Mouse (Mus musculus) megakaryocyte, embryonic 14.5 days (primary cell): ENCODE measurements around the gene Snx3. TPM values are rescaled to one million over a fixed set of nuclear protein-coding genes. Genes with fewer than 3 reads are reported as not detected.

Experiments used
- H3K27me3 ChIP-seq: replicated peaks from 2 replicates; pipeline ENCODE3; 2012; ENCODE audit warnings: inconsistent platforms
- H3K36me3 ChIP-seq: replicated peaks from 2 replicates; pipeline ENCODE3; 2012; ENCODE audit warnings: low read length, inconsistent platforms, mixed read lengths
- H3K4me1 ChIP-seq: 2 replicates; pipeline ENCODE4 v1.6.1; 2012; ENCODE audit warnings: inconsistent platforms
- H3K4me3 ChIP-seq: replicated peaks from 2 replicates; pipeline ENCODE3; 2012; ENCODE audit warnings: moderate library complexity, mild to moderate bottlenecking, inconsistent platforms
- H3K9me3 ChIP-seq: 2 replicates; pipeline ENCODE4 v1.6.1; 2012; ENCODE audit warnings: inconsistent platforms
- FLI1 ChIP-seq: IDR thresholded peaks from 2 replicates; pipeline ENCODE4 v1.6.1; 2012; ENCODE audit warnings: low read length, inconsistent platforms, mixed read lengths
- GATA1 ChIP-seq: IDR thresholded peaks from 3 replicates; pipeline ENCODE4 v1.6.1; 2012; ENCODE audit warnings: mixed read lengths, low read length, inconsistent platforms, borderline replicate concordance
- polyA plus RNA-seq: library from polyadenylated mRNA; stranded (reverse); fragments of >175 nt; gene quantifications from 2 replicates; pipeline ENCODE4 v1.2.3, GENCODE M21; 2012; ENCODE audit warnings: low replicate concordance; ENCODE audit not compliant: insufficient read depth

Snx3 gene
- polyA plus RNA-seq, 1 experiment, result 278 TPM

DNA sequence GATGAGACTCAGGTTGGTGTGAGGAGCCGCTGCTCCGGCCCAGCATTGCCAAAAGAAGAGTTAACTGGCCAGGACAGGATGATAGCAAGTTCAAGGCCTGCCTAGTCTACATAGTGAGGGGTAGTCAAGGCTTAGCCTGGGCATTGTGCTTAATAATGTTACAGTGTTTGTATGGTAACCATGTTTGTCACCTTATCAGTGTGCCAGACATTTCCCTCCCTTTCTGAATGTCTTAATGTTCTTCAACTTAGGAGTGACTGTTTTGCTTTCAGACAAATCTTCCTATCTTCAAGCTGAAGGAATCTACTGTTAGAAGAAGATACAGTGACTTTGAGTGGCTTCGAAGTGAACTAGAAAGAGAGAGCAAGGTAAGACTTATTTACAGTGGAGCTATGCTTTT, 23.9 kb downstream of the Snx3 start:
- Histone ChIP-seq H3K27me3 (no peaks in the 10 kb centered on the region), H3K36me3 (peaks cover 82% of the 10 kb centered on the region), H3K4me1 (peaks cover 73% of the 10 kb centered on the region), H3K4me3 (peak overlapping the region; percentile 50), H3K9me3 (no peaks in the 10 kb centered on the region)
- TF ChIP-seq GATA1 (no peak), FLI1 (no peak)

DNA sequence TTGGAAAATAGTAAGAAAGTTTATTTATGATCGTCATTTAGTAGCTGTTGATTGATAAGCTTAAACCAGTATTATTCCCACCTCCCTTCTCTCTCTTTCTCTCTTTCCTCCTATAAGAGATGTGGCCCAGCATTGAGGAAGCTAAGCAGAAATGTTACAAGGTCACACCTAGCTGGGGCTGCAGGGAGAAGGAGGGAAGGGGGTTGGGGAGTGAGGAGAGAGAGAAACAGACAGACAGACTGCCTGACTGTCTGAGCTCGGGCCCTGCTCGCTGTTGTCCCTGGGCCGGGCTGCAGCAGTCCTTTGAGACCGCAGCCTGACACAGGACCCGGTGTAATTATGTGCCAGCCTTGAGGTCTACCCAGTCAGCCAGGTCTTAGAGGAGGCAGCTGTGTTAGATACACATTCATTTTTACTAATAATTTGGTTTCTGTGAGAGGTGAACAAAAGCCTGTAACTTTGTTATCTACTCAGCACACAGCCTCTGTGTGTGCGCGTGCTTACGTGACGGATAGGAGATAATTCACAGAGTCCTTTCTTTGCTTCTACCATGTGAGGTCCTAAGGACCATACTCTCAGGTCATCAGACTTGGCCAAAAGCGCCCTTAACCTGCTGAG, 32.1 kb downstream of the Snx3 start:
- no peak overlapping the region for H3K4me3 ChIP-seq
- peaks cover 87% of the 10 kb centered on the region for H3K36me3 ChIP-seq
- H3K4me1 ChIP-seq, result peaks cover 49% of the 10 kb centered on the region
- H3K9me3 ChIP-seq, result no peaks in the 10 kb centered on the region
- H3K27me3 ChIP-seq, result no peaks in the 10 kb centered on the region
- no peak for TF ChIP-seq GATA1
- TF ChIP-seq FLI1, result no peak

DNA sequence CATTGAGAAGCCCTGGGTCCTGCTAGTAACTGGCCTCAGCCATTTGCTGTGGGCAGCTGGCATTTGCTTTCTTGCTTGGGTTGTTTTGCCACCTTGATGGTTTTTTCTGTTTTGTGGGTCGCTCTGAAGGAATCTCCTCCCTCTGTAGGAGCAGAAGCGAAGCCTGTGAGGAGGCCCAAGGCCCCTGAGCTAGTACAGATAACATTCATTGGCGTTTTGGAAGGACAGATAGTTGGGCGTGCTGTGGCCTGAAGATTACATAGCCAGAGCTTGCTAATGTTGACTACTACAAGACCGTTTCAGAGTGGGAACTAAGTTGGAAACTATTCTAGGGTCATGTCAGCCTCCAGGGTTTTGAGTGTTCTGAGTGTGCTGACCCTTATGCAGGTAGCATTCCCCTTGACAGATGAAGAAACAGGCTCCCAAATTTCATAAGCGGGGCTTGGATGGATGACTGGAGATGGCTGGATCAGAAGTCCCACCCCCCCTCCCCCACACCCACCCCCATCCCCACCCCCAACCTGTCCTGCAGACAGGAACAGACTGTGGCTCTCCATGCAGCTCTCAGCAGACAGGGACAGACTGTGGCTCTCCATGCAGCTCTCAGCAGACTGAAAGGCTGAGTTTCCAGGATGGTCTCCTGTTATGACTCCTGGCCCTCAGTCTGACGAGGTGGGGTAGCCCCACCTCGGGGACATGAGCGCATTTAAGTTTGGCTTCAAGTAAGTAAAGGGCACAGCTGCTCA, 35.9 kb downstream of the Snx3 start:
- Histone ChIP-seq H3K36me3 (peaks cover 58% of the 10 kb centered on the region), H3K9me3 (no peaks in the 10 kb centered on the region), H3K27me3 (peaks cover 10% of the 10 kb centered on the region), H3K4me3 (no peak overlapping the region), H3K4me1 (peaks cover 25% of the 10 kb centered on the region)
- TF ChIP-seq GATA1 (no peak), FLI1 (no peak)

DNA sequence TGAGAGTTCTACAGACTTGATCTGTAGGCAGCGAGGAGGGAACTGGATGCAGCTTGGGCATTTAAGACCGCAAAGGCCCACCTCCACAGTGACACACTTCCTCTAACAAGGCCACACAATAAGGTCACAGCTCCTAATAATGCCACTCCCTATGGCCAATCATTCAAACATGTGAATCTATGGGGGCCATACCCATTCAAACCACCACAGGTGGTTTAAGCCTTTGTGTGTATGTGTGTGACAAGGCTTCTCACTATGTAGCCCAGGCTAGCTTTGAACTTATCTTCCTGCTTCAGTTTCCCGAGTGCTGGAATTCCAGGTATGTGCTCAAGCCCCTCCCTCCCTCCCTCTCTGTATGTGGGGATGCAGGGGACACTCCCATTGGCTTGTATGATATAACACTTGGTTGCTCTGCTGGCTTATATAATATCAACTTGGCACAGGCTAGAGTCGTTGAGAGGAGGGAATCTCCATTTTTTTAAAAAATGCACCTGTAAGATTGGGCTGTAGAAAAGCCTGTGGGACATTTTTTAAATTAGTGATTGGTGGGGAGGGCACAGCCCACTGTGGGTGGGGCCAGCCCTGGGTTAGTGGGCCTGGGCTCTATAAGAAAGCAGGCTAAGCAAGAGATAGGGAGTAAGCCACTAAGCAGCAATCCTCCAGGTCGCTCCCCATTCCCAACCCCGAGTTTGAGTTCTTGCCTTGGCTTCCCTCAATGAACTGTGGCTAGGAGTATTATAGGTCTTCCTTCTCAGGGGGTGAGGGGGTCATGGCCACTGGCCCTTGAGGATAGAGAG, 44.1 kb downstream of the Snx3 start:
- TF ChIP-seq GATA1 (no peak), FLI1 (no peak)
- 0 out of 2 replicates have a peak, but pooled peaks cover 6% of the 10 kb centered on the region for H3K4me1 ChIP-seq
- H3K9me3 ChIP-seq, result peaks cover 5% of the 10 kb centered on the region
- peaks cover 43% of the 10 kb centered on the region for H3K27me3 ChIP-seq
- no peak overlapping the region for H3K4me3 ChIP-seq
- H3K36me3 ChIP-seq, result no peaks in the 10 kb centered on the region

DNA sequence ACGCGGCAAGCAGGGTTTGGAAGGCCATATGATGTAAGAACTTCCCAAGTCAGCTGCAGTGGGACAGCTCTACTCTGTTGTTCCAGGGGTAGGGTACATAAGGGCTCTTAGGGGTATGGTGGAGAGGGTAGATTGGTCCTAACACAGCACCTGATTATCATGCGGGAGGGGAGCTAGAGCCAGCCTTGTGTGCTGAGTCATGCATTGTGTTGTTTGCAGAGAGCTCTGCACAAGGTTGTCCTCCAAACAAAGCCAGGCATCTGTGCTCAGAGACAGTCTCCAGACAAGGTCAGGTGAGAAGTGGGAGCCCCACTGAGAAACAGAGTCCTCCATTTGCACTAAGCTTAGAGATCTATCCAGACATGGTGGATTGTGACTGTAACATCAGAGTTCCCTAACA, 44.7 kb downstream of the Snx3 start:
- Histone ChIP-seq H3K27me3 (peaks cover 44% of the 10 kb centered on the region), H3K36me3 (no peaks in the 10 kb centered on the region), H3K9me3 (peaks cover 8% of the 10 kb centered on the region), H3K4me3 (no peak overlapping the region), H3K4me1 (0 out of 2 replicates have a peak, but pooled peaks cover 6% of the 10 kb centered on the region)
- TF ChIP-seq FLI1 (no peak), GATA1 (no peak)

DNA sequence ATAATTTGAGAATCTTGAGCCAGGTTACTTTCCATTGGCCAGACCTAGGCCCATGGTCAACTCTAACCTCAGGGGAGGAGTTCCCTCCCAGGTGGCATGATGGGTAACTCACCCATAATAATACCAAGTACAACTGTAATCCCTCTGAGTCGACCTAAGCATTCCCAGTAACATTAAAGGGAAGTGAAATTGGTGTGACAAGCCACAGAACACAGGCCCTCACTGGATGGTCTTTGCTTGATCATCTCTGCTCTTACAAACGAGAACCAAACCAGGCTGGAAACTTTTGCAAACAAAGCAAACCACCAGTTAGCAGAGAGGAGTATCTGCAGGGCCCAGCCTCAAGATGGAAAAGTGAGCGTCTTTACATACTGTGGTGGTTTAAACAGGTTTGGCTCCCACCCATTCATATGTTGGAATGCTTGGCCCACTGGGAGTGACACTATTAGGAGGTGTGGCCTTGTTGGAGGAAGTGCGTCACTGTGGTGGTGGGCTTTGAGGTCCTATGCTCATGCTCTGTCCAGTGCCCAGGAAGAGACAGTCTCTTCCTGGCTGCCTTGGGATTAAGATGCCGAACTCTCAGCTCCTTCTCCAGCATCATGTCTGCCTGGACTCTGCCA, 57.9 kb downstream of the Snx3 start:
- TF ChIP-seq GATA1 (no peak), FLI1 (no peak)
- Histone ChIP-seq H3K4me3 (no peak overlapping the region), H3K4me1 (peaks cover 4% of the 10 kb centered on the region), H3K36me3 (no peaks in the 10 kb centered on the region), H3K9me3 (peaks cover 14% of the 10 kb centered on the region), H3K27me3 (peaks cover 70% of the 10 kb centered on the region)

DNA sequence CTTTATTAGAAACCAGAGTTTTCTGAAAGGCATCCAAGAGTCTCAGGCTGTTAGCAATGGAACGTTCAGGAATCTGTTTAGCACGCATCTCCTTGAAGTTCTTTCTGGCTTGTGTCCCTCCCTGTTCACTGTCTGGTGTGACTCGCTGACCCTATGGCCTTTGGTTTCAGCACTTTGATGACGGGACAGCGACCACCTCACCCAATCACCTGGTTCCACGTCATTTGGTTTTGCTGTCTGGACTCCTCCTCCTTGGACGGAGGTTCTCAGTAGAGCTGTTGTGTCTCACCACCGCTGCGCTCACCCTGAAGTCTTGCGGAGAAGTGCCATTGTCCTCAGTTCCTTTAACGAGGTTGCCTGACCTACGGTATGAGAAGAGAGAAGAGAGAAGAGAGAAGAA, 60.4 kb downstream of the Snx3 start:
- H3K9me3 ChIP-seq, result peaks cover 14% of the 10 kb centered on the region; the same call in 1 of the 2 replicates
- peaks cover 78% of the 10 kb centered on the region for H3K27me3 ChIP-seq
- H3K4me1 ChIP-seq, result peaks cover 4% of the 10 kb centered on the region
- TF ChIP-seq GATA1, result no peak
- no peak for TF ChIP-seq FLI1
- peak overlapping the region; percentile 47 for H3K4me3 ChIP-seq
- H3K36me3 ChIP-seq, result no peaks in the 10 kb centered on the region

DNA sequence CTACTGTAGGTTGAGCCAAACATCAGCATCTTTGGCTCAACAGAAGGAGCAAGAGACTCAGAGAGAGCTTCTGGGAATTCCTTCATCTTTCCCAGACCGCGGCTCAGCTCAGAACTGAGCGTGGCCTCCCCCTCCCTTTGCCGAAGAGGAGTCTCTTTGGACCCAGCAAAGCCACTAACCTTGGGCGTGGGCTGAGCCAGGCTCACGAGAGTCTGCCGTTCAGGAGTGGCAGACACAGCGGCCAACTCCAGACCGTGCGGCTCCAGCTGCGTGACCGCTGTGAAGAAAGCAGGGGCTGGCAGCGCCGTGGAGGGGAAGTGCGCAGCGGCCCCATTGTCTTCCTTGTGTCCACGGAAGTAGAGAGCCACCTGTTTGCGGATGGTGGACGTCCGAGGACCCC, 70.7 kb downstream of the Snx3 start:
- Histone ChIP-seq H3K4me3 (peak overlapping the region; percentile 43), H3K4me1 (peaks cover 16% of the 10 kb centered on the region), H3K9me3 (peaks cover 18% of the 10 kb centered on the region; the same call in 1 of the 2 replicates), H3K36me3 (no peaks in the 10 kb centered on the region), H3K27me3 (peaks cover 84% of the 10 kb centered on the region)
- TF ChIP-seq FLI1 (no peak), GATA1 (no peak)

DNA sequence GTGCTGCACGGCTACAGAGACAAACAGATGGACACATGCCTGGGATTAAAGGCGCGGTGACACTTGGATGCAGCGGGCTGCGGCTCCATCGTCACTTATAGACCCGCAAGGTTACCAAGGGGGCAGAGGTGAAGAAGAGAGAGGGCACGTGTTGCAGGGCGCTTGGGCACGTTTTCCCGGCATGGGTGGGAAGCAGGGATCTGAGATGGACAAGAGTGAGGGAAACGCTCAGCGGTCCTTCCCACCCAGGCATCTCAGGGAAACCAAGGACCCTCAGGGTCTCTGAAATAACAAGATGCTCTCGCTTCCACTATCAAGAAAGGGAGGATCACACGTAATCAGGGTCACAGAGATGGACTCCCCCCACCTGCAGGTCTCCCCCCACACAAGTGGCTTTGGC, 71.1 kb downstream of the Snx3 start:
- Histone ChIP-seq H3K4me3 (peak overlapping the region; percentile 43), H3K36me3 (no peaks in the 10 kb centered on the region), H3K4me1 (peaks cover 19% of the 10 kb centered on the region), H3K27me3 (peaks cover 86% of the 10 kb centered on the region), H3K9me3 (peaks cover 19% of the 10 kb centered on the region; the same call in 1 of the 2 replicates)
- no peak for TF ChIP-seq FLI1
- no peak for TF ChIP-seq GATA1
